ENCODE assay signal across 8 mouse cellular contexts in the genomic region with DNA sequence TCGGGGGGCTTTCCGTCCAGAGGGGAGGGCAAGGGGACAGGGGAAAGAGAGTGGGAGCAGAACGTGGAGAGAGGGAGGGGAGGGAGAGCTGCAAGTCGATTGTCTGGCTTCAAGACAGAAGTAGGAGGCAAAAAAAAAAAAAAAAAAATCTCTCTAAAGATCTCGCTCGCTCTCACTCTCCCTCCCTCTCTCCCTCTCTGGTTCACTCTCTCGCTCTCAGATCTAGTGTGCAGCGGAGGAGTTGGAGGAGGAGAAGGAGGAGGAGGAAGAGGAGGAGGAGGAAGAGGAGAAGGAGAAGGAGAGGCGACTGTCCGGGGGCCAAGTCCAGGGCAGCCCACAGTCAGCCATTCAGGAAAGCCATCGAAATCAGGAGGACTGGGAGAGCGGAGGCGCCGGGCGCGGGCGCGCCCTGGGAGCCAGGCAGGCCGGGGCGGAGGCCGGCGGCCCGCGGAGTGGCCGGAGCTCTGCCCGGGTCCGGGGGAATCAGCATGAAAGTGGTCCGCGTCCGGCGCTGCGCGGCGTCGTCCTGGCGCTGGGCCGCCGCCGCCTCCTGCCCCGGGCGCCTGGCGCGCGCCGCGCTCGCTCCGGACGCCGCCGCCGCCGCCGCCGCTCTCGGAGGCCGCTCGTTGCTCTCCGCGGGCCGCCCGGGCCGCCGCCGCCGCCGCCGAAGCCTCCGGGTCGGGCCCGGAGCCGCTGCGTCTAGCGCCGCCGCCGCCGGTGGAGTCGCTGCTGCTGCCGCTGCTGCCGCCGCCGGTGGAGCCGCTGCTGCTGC. TPM values are rescaled to one million over a fixed set of nuclear protein-coding genes. Genes with fewer than 3 reads are reported as not detected.
DNase-seq lines count a peak whose midpoint lies in the region; ATAC-seq and TF ChIP-seq lines count a peak whose summit lies in the region.

No protein-coding gene starts in this region.

- peak overlapping the region; percentile 93 for H3K4me3 ChIP-seq in hindbrain, embryonic 10.5 days
- H3K4me3 ChIP-seq in limb, embryonic 14.5 days (replicated peaks; ENCODE audit: low read length) = peak overlapping the region; percentile 81

- H3K27ac ChIP-seq in hindbrain, embryonic 10.5 days = peak overlapping the region; percentile 99
- H3K27ac ChIP-seq in limb, embryonic 14.5 days (replicated peaks; ENCODE audit: low read depth, low read length) = peak overlapping the region; percentile 99

- peak overlapping the region; percentile 88 for H3K4me2 ChIP-seq in limb, embryonic 14.5 days (replicated peaks; ENCODE audit: low read depth, low read length, severe bottlenecking)

- H3K36me3 ChIP-seq in hindbrain, embryonic 10.5 days = peaks cover 44% of the 10 kb centered on the region
- peaks cover 26% of the 10 kb centered on the region for H3K36me3 ChIP-seq in limb, embryonic 14.5 days (ENCODE audit: control insufficient read depth, insufficient read depth, low read length)

- peaks cover 42% of the 10 kb centered on the region for H3K4me1 ChIP-seq in hindbrain, embryonic 10.5 days (replicated peaks)
- H3K4me1 ChIP-seq in limb, embryonic 14.5 days (ENCODE audit: control insufficient read depth, insufficient read depth, low read length) = peaks cover 22% of the 10 kb centered on the region

- H3K9ac ChIP-seq in limb, embryonic 14.5 days (ENCODE audit: low read depth, low read length, severe bottlenecking) = peak overlapping the region; percentile 98

- peak; percentile 33 to 51 for DNase-seq in adrenal gland, adult 18-20 months (ENCODE audit: low spot score in 2 of 2)
- DNase-seq in adrenal gland, postnatal 36 days = no peak
- peak; percentile 44 for DNase-seq in urinary bladder, adult 2 months (ENCODE audit: low spot score)
- DNase-seq in urinary bladder, postnatal 10 days (ENCODE audit: low spot score) = no peak
- peak; percentile 58 for DNase-seq in hindbrain, embryonic 10.5 days (ENCODE audit: low spot score)
- DNase-seq in limb, embryonic 14.5 days (ENCODE audit: low spot score) = no peak
- peak; percentile 58 for DNase-seq in retina, embryonic 14.5 days (ENCODE audit: low spot score)
- DNase-seq in spleen, postnatal 14 days (ENCODE audit: low spot score in 2 of 2) = no peak

- no peak for TF ChIP-seq POLR2A in limb, embryonic 14.5 days (IDR thresholded peaks at IDR 0.05; ENCODE audit: borderline replicate concordance, extremely low read depth, insufficient read depth, insufficient read length)

- ATAC-seq in limb, embryonic 14.5 days (ENCODE audit: low FRiP score, low read depth) = no peak

- no peaks in the 10 kb centered on the region for H3K9me3 ChIP-seq in hindbrain, embryonic 10.5 days
- H3K9me3 ChIP-seq in limb, embryonic 14.5 days (ENCODE audit: control insufficient read depth, low read length) = no peaks in the 10 kb centered on the region

- peaks cover 28% of the 10 kb centered on the region for H3K27me3 ChIP-seq in hindbrain, embryonic 10.5 days (ENCODE audit: insufficient read depth, poor library complexity, severe bottlenecking)
- peaks cover 6% of the 10 kb centered on the region; the same call in 1 of the 2 replicates for H3K27me3 ChIP-seq in limb, embryonic 14.5 days (ENCODE audit: control insufficient read depth, insufficient read depth, low read length)

- WGBS in hindbrain, embryonic 10.5 days = 4% methylated on average over 83 of the region's 84 CpGs
- WGBS in limb, embryonic 14.5 days = under 1% methylated on average over 32 of the region's 84 CpGs

RNA-seq across cellular contexts. Expression of gene Nr2f2, which starts 5.7 kb away (rescaled TPM):
- 100 to 1,000 TPM in 1 of 2 experiments, 10 to 100 TPM in 1; 99.3 to 123 TPM for total RNA-seq in adrenal gland, adult 18-20 months (2021)
- 100 to 1,000 TPM in 1 of 2 experiments, 10 to 100 TPM in 1; 99.5 to 128 TPM for total RNA-seq in adrenal gland, postnatal 36 days (2021)
- 118 and 128 TPM in 2 replicates for polyA plus RNA-seq in urinary bladder, adult 2 months (2012; rRNA removed)
- polyA plus RNA-seq in hindbrain, embryonic 10.5 days (2016; fragmentation: Nextera tagmentation; extraction: Ambion mirVana) = 83.4 and 86.4 TPM in 2 replicates
- 80.2 and 134 TPM in 2 replicates for polyA plus RNA-seq in limb, embryonic 14.5 days (2012; rRNA removed)
- polyA plus RNA-seq in limb, embryonic 14.5 days (2014; fragmentation: Nextera tagmentation; extraction: Ambion mirVana) = 54.7 and 60.8 TPM in 2 replicates

Comparison
In these comparisons a context has a peak if more than half of its experiments do, and no peak if none do; other contexts are left out.
1. DNase-seq: peak in adrenal gland, adult 18-20 months (2 of 2), urinary bladder, adult 2 months (single experiment), hindbrain, embryonic 10.5 days (single experiment) and retina, embryonic 14.5 days (single experiment); none in adrenal gland, postnatal 36 days (0 of 2), urinary bladder, postnatal 10 days (single experiment), limb, embryonic 14.5 days (single experiment) and spleen, postnatal 14 days (0 of 2).